8 mouse cellular contexts compared by ENCODE assay signal in genomic region chr14:30353291-30354126, GRCm38 (mm10).
DNase-seq lines count a peak whose midpoint lies in the region; ATAC-seq and TF ChIP-seq lines count a peak whose summit lies in the region.

No protein-coding gene starts in this region.

- TF ChIP-seq CTCF in cortical plate, adult 2 months (IDR thresholded peaks at IDR 0.05; ENCODE audit: extremely low read depth, insufficient read depth, low read length) = no peak
- no peak for TF ChIP-seq CTCF in heart, postnatal 0 days (IDR thresholded peaks at IDR 0.05; ENCODE audit: low read depth)

- intact Hi-C loops in left cerebral cortex, postnatal 4 days (cut with DNase I) = loop anchor here (5.0 kb wide), 2 partner anchors 104 to 216 kb away; no protein-coding TSS in a partner anchor

- TF ChIP-seq POLR2A in cortical plate, adult 2 months (IDR thresholded peaks at IDR 0.05; ENCODE audit: extremely low read depth, insufficient read depth, low read length) = no peak

- no peak for TF ChIP-seq EP300 in heart, postnatal 0 days (IDR thresholded peaks at IDR 0.05; ENCODE audit: low read depth)

- no peaks in the 10 kb centered on the region for H3K9me3 ChIP-seq in heart, postnatal 0 days (replicated peaks; ENCODE audit: control insufficient read depth, low read length)
- no peaks in the 10 kb centered on the region for H3K9me3 ChIP-seq in liver, embryonic 13.5 days (replicated peaks)

- DNase-seq in left cerebral cortex, postnatal 4 days = peak; percentile 48
- DNase-seq in left cerebral cortex, adult 11 months (ENCODE audit: low spot score) = no peak
- DNase-seq in adrenal gland, adult 18-20 months (ENCODE audit: low spot score in 2 of 2) = peak; percentile 28 to 38
- DNase-seq in heart, postnatal 0 days (ENCODE audit: low spot score) = peak; percentile 24
- no peak for DNase-seq in liver, embryonic 13.5 days
- DNase-seq in ovary, postnatal 14 days (ENCODE audit: low spot score) = peak; percentile 11
- no peak for DNase-seq in urinary bladder, adult 2 months (ENCODE audit: low spot score)

- H3K36me3 ChIP-seq in heart, postnatal 0 days (replicated peaks; ENCODE audit: control insufficient read depth, insufficient read depth, low read length) = no peaks in the 10 kb centered on the region
- no peaks in the 10 kb centered on the region for H3K36me3 ChIP-seq in liver, embryonic 13.5 days

- peak overlapping the region; percentile 85 for H3K4me2 ChIP-seq in heart, postnatal 0 days (ENCODE audit: low read depth, low read length)
- peak overlapping the region; percentile 66 for H3K4me2 ChIP-seq in liver, embryonic 13.5 days

- peak overlapping the region; percentile 74 for H3K9ac ChIP-seq in heart, postnatal 0 days (replicated peaks; ENCODE audit: low read depth, low read length)
- no peak overlapping the region for H3K9ac ChIP-seq in liver, embryonic 13.5 days

- H3K27ac ChIP-seq in cortical plate, adult 2 months (ENCODE audit: insufficient read depth, low read length) = peak overlapping the region; percentile 90
- no peak overlapping the region for H3K27ac ChIP-seq in heart, postnatal 0 days (ENCODE audit: low read depth)
- no peak overlapping the region for H3K27ac ChIP-seq in liver, embryonic 13.5 days

- ATAC-seq in heart, postnatal 0 days (ENCODE audit: insufficient read depth, low read depth) = peak; percentile 52; the same call in 1 of the 2 replicates
- ATAC-seq in liver, embryonic 13.5 days (ENCODE audit: low read depth) = no peak

- peaks cover 26% of the 10 kb centered on the region for H3K27me3 ChIP-seq in heart, postnatal 0 days (ENCODE audit: control insufficient read depth, insufficient read depth, low read length)
- peaks cover 67% of the 10 kb centered on the region for H3K27me3 ChIP-seq in liver, embryonic 13.5 days

- H3K4me3 ChIP-seq in cortical plate, adult 2 months (ENCODE audit: insufficient read depth, low read length) = peak overlapping the region; percentile 65
- peak overlapping the region; percentile 70 for H3K4me3 ChIP-seq in heart, postnatal 0 days (ENCODE audit: low read depth, low read length)
- peak overlapping the region; percentile 52 for H3K4me3 ChIP-seq in liver, embryonic 13.5 days (replicated peaks)

- 1% methylated on average over 50 of the region's 114 CpGs for WGBS in heart, postnatal 0 days
- 1% methylated on average over 57 of the region's 114 CpGs for WGBS in liver, embryonic 13.5 days (ENCODE audit: insufficient replicate concordance)

- H3K4me1 ChIP-seq in cortical plate, adult 2 months (ENCODE audit: control insufficient read depth, insufficient read depth, low read length) = 0 out of 2 replicates have a peak, but pooled peaks cover 2% of the 10 kb centered on the region
- no peaks in the 10 kb centered on the region for H3K4me1 ChIP-seq in heart, postnatal 0 days (ENCODE audit: control insufficient read depth, insufficient read depth)
- peaks cover 5% of the 10 kb centered on the region for H3K4me1 ChIP-seq in liver, embryonic 13.5 days (replicated peaks)

Comparison
In these comparisons a context has a peak if more than half of its experiments do, and no peak if none do; other contexts are left out.
1. DNase-seq: peak in left cerebral cortex, postnatal 4 days (single experiment), adrenal gland, adult 18-20 months (2 of 2), heart, postnatal 0 days (single experiment) and ovary, postnatal 14 days (single experiment); none in left cerebral cortex, adult 11 months (single experiment), liver, embryonic 13.5 days (single experiment) and urinary bladder, adult 2 months (single experiment).
2. Peak in every context shown above with its lines, with median percentiles within 50 percentile points of each other: H3K4me3 ChIP-seq.